Mouse (Mus musculus): ENCODE results near the gene Gm49510.

The Gm49510 gene

DNA sequence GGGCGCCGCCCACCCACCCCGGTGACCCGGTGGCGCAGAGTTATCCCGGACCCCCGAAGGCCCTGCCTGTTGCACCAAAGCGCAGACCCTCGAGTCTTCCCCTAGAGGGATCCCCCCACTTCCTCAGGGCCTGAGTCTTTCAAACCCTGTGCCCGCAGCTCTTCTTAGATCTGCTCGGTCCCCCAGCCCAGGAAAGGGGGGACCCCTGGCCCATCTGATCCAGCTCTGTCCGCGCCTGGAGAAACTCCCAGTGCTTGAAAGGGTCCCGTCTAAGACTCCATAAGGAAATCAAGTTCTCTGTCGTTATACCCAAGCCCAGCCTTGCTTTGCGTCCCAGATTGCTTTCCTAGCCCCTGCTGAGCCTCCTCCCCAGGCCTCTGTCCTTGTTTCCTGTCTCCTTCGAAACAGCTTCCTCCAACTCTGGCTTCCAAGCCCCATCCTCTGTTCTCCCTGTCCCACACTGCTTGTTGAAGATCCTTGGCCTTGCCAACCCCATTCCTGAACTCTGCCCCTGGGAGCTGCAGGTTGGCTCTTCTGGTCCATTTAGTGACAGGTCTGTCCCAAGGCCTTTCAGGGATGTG lies 21.6 kb upstream of the Gm49510 start:
- in situ Hi-C loops (cut with MboI, MseI) = loop anchor here (25.0 kb wide), 1 partner anchor 1091 kb away; no protein-coding TSS in a partner anchor

DNA sequence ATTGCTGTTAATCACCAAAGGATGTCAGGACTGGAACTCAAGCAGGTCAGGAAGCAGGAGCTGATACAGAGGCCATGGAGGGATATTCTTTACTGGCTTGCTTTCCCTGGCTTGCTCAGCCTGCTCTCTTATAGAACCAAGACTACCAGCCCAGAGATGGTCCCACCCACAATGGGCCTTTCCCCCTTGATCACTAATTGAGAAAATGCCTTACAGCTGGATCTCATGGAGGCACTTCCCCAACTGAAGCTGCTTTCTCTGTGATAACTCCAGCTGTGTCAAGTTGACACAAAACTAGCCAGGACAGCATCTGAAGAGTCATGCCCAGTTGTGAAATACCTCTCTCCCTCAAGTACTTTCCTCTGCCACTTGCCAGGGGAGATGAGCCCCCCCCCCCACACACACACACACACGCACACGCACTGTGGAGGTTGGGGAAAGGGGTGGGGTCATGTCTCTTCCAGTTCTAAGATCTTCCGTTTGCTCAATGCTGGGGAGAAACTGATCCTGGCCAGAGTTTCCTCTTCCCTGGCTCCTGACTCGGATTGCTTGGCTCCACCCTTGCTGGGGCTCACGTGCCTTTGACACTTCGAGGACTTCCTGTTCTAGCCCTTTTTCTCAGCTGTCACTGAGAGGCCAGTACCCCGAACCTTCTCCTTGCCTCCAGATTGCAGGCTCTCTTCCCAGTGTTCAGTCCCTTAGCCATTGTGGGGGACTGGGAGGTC lies 20.5 kb upstream of the Gm49510 start:
- in situ Hi-C loops (cut with MboI, MseI) = loop anchor here (25.0 kb wide), 1 partner anchor 1092 kb away; no protein-coding TSS in a partner anchor

DNA sequence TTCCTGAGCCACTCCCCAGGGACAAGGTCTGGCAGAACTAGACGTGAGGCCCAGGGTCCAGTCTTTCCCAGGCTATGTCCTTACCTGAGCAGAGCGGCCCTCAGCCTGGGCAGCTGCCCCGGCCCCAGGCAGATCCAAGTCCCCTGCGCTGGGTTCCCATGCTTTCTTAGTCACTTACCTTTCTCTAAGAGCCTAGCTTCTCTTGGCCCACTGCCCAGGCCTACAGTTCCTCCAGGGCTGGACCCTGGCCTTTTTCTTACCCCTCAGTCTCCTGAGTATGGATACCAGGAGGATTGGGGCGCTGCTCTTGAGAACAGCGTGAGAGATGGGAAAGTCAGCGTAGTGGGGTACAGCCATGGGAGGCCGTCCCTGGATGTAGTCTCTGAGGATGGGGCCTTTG lies 19.0 kb upstream of the Gm49510 start:
- in situ Hi-C loops (cut with MboI, MseI) = loop anchor here (25.0 kb wide), 1 partner anchor 1093 kb away; no protein-coding TSS in a partner anchor

DNA sequence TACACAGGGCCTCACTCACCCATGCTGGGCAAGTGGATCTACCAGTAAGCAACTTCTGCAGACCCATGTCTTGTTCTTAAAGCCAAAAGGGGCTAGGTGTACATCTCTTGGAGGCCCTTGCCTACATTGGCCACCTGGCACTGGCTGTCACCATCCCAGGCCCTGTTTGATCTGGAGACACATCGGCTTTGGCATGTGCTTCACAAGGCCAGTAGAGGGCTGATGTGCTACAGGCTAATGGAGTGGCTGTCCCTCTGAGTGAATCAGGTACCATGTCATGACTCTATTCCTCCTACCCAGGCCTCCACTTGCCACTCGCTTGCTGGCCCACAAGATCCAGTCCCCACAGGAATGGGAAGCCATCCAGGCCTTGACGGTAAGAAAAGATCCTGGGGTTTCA lies 17.6 kb upstream of the Gm49510 start:
- in situ Hi-C loops (cut with MboI, MseI) = loop anchor here (25.0 kb wide), 1 partner anchor 1095 kb away; no protein-coding TSS in a partner anchor

DNA sequence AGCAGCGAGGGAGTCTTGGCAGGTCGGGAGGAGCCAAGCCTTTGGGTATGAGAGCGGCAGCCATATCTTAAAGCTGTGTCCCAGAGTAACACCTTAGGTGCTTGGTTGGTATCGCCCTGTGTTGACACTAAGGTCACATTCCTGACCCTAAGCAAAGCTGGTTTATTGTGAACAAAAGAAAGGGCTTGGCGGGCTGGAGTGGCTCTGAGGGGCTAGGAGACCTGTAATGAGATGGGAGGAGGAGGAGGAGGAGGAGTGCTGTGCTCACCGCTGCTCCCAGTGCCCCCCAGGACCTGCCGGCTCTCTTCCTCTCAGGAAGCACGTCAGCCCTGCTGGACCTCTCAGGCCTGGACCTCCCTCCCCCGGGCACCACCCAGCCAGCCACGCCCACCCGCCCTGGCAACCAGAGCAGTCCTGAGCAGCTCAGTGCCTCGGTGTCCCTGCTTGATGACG lies 10.0 kb upstream of the Gm49510 start:
- in situ Hi-C loops (cut with MboI, MseI) = loop anchor here (25.0 kb wide), 1 partner anchor 1102 kb away; no protein-coding TSS in a partner anchor

DNA sequence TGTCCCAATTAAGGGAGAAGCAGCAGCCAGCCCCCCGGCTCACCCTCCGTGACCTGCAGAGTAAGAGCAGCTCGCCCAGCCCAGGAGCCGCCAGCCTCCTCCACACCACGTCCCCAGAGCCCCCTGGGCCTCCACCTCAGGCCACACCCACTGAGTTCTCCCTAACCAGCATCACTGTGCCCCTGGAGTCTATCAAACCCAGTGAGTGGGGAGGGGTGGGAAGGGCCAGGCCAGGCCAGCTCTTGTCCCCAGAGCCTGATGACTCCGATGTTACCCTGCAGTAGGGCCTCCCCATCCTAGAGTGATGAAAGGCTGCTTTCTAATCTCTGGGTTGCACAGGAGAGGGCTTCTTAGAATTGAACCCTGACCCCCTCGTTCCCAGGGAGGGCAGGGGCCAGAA lies 7.0 kb upstream of the Gm49510 start:
- in situ Hi-C loops (cut with MboI, MseI) = loop anchor here (25.0 kb wide), 1 partner anchor 1105 kb away; no protein-coding TSS in a partner anchor

DNA sequence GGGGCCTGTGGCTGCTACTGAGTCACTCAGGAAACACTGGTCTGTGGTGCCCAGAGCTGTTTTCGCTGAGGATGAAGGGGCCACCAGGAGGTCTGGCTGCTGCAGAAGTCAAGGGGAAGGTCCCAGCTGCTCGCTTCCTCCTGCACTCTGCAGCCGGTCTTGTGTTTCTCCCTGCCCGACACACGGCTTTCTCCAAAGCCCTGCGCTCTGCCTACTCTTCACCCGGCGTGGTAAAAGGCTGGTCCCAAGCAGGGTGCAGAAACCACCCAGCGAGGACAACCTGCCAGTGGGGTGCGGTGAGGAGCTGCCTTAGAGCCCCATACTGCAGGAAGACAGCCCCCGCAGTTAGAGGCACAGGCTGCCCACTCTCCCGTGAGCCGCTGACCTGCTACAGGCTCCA lies 4.7 kb upstream of the Gm49510 start:
- in situ Hi-C loops (cut with MboI, MseI) = loop anchor here (25.0 kb wide), 1 partner anchor 1107 kb away; no protein-coding TSS in a partner anchor

DNA sequence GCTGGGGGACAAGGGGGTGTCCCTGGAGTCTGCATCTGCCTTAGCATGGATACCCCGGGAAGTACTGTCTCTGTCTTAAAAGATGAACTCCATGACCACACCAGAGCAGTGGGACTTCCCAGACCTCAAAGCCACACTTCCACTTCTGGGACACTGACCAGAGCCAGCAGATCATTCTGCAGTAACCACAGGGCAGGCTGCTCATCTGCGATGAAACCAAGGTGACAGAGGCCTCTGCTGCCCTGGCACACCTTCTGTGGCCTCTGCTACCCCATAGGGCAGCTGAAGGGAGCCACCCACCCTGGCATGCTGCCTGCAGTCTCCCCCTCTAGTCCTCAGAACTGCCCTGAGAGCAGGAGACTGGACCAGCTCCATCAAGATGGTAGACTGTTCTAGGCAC lies 3.7 kb upstream of the Gm49510 start:
- in situ Hi-C loops (cut with MboI, MseI) = loop anchor here (25.0 kb wide), 1 partner anchor 1108 kb away; no protein-coding TSS in a partner anchor

DNA sequence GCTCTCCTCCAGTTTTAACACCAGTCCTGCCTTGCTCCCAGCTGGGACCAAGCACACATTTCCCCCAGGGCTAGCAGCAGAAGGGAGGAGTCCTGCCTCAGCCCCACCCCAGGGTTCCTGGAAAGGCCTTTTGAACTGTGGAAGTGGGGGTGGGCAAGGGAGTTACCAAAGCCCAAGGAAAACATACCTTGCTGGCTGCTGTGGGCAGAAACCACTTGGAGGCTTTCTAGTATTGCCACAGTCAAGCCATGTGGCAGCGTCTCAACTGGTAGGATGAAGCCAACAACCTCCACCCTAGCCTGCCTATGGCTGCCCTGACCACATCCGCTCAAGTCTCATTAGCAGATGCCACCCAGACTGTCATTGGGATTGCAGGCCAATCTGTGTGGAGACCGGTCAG lies 3.3 kb upstream of the Gm49510 start:
- in situ Hi-C loops (cut with MboI, MseI) = loop anchor here (25.0 kb wide), 1 partner anchor 1109 kb away; no protein-coding TSS in a partner anchor

DNA sequence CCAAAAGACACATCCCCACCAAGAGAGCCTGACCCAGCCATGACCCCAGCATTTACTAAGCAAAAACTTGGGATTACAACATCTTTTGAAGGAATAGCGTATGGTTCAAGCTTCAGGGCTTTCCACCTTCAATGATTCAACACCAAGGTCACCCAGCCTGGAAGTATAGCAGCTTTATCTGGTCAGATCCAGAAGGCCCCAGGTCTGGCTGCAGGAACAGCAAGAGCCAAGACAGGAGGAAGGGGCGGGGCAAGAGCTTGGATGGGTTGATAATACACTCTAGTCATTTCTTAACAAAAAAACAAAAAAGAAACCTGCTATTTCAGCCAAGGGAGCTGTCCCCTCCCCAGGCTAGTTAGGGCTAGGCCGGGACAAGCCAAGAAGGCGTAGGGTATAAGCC lies 2.0 kb upstream of the Gm49510 start:
- in situ Hi-C loops (cut with MboI, MseI) = loop anchor here (25.0 kb wide), 1 partner anchor 1110 kb away; no protein-coding TSS in a partner anchor

DNA sequence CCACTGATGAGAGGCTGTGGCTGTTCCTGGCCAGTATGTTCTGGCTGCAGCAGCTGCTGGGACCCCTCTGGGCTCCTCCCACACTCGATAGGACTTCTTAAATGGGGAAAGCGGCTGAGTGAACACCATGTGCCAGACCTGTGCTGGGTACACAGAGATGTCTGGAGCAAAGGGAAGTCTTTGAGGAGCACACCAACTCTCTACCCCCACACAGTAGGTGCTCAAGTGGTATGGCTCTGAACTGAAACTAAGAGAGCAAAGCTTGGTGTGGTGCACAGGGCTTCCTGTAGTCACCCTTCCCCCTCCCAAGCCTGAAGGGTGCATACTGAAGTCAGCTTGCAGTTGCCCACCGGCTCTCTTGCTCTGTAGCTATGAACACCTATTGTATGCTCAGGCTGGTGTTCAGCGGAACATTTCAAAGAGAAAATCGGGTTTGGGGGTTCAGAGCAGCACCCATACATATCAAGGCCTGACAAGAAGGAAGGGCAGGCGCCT lies 913 bp upstream of the Gm49510 start:
- in situ Hi-C loops (cut with MboI, MseI) = loop anchor here (25.0 kb wide), 1 partner anchor 1111 kb away; no protein-coding TSS in a partner anchor

DNA sequence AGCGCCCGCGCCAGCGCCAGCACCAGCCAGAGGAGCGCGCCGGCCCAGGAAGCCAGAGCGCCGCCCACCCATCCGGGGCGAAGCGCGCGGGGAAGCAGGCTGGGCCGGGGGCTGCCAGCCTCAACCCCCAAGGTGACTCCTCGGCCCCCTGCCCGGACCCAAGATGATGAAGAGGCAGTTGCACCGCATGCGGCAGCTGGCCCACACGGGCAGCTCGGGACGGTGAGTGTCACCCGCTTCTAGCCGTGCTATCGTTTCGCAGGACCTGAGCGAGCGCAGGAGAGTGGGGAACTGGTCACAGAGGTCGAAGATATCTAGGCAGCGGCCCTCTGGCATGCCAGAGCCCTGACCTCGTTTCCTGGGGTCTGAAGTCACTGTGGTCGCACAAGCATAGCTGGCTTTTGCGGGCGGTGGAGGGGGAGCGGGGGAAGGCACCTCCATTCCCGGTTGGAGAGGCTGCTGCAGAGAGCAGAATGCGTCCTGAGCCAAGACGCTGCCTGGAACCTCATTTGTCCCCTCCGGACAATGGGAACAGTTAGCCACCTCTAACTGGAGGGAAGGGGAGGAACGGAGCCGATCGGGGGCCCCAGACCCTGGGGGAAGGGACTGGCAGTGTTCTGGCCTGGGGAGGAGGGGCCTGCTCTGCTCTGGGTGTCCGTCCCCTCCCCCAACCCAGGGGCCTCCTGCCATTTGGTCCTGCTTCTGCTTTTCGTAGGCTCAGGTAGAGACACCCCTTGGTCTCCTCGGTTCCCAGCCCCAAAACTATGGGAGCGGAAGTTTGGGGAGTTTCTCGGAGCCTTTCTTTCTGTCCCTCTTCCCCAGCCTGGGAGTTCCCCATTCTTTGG lies 495 bp downstream of the Gm49510 start, which contains the start of gene Sh3bp1:
Gene Sh3bp1, plus strand, starts transcription at position 29 of the 845 bp plus-strand sequence.
- in situ Hi-C loops (cut with MboI, MseI) = loop anchor here (25.0 kb wide), 1 partner anchor 1113 kb away; no protein-coding TSS in a partner anchor

DNA sequence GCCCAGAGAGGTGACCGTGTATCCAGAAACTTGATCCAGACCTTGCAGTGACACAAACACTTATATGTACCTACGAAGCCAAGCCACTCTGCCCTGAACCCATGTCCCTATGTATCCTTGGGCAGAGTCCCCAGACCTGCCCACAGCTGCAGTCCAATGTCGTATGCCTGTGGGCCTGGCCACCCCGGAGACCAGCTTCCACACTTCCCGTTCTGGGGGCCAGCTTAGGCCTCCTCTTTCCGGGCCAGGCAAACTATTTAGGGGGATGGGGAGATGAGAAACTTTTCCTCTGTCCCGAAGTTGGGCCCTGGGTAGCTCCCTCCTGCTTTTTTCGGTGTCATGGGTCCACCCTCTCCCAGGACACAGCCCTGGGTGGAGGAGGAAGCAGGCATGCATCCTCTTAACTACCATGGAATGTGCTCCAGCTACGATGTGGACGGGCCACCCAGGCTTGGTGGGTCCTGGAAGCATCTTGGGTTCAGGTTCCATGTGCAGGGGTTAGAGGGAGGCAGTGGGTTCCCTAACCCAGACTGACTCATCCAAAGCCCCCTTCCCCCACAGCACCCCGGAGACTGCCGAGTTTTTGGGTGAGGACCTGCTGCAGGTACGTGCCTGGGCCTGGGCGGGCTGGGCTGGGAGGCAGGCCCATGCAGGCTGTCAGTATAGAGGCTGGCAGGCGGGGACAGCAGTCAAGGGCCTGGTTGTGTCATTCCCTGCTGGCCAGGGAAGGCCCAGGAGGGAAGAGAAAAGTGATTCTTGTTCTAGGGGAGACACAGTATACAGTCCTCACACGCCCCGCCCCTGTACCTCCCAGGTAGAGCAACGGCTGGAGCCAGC lies 1.3 kb downstream of the Gm49510 start:
- in situ Hi-C loops (cut with MboI, MseI) = no loop called here

DNA sequence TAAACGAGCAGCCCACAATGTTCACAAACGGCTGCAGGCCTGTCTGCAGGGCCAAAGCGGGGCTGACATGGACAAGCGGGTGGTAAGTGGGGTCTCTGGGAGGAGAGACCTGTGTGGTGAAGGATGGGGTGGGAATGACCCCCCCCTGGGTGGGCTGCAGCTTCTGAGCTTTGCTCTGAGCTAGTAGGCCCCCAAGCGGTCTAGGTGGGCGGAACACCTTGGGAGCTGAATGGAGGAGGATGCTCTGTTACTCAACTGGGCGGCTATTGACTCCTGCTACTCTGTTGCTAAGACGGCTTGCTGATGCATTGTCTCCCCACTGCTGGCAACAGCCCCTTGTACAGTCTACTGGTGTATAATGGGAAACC lies 1.9 kb downstream of the Gm49510 start:
- in situ Hi-C loops (cut with MboI, MseI) = no loop called here

DNA sequence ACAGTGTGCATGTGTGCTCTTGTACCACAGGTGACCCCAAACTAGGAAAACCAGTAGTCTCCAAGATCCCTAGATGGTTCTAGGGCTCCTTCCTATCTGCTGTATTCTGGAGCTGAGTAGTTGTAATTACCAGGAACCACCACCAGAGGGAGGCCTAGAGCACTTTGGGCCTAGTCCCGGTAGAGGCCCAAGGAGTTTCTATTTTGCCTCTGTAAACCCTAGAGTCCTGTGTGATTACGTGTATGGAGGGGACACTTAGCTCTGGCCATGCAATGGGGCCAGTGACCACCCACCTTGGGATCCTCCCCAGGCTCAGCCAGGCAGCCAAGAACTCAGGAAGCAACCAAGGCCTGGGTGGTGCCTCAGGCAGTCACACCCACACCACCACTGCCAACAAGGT lies 3.8 kb downstream of the Gm49510 start:
- in situ Hi-C loops (cut with MboI, MseI) = no loop called here

DNA sequence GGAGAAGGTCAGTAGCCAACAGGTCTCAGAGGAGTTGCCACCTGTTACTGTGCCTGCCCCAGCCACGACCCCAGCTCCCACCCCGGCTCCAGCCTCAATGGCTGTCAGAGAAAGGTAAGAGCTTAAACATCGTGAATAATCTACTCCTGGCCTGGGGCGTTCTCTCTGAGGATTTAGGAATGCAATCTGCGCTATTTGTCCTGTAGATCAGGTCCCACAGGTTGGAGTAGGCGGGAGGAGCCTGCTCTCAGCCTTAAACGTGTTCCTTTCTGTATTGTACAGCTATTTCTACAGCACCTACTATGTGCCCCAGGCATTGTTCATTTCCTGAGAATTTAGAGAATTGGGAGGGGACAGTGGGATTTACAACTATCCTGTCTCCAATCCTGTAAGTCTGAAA lies 8.9 kb downstream of the Gm49510 start:
- in situ Hi-C loops (cut with MboI, MseI) = no loop called here

DNA sequence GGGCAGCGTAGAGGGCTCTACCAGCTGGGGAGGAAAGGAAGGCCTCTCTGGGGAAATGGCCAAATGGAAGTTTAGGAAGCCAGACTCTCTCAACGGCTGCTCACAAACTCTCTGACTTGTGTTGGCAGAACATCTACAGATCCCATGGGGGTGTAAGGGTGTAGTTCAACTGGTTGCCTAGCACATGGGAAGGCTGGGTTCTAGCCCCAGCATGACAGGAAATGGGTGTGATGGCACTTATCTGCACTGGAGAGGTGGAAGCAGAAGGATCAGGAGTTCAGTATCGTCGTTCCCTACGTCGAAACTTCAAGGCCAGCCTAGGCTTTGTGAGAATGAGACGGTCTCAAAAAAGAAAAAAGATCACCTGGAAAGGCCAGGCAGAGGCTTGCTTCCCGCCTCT lies 9.5 kb downstream of the Gm49510 start:
- in situ Hi-C loops (cut with MboI, MseI) = no loop called here

DNA sequence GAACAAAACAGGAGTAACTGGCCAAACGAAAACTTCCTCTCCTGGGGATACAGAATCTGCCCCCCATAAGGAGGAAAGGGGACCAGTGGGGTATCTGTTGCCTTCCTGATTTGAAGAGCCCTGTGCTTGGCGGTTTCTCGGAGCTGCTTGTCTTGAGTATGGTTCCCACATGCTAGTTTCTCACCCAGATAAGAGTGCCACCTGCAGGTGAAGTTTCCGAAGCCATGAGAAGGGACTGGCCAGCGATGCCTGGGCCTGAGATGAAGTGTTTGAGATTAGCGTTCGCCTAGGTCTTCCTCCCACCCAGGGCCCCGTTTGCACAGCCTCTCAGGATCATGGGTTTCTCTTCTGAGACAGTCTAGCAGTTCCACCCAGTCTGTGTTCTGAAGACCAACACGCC lies 12.6 kb downstream of the Gm49510 start:
- in situ Hi-C loops (cut with MboI, MseI) = no loop called here

DNA sequence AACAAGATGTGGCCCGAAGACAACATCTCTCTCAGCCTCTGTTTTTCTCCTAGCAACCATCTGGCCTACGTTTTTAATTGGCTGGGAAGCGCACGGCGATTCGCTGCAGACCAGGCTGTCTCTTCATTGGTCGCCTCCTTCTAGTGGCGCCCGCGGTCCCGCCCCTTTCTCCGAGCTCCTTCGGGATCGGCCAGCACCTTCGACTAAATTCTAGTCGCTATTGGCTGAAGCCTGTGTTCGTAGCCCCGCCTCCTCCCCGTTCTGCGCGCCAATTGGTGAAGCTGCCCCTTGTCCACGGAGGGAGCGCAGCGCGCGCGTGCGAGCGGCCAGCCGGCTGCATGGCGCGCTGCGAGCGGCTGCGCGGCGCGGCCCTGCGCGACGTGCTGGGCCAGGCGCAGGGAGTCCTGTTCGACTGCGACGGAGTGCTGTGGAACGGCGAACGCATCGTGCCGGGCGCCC lies 14.2 kb downstream of the Gm49510 start, which contains the start of gene Pdxp:
Gene Pdxp, plus strand, starts transcription at position 288 of the 459 bp plus-strand sequence.
- in situ Hi-C loops (cut with MboI, MseI) = no loop called here

DNA sequence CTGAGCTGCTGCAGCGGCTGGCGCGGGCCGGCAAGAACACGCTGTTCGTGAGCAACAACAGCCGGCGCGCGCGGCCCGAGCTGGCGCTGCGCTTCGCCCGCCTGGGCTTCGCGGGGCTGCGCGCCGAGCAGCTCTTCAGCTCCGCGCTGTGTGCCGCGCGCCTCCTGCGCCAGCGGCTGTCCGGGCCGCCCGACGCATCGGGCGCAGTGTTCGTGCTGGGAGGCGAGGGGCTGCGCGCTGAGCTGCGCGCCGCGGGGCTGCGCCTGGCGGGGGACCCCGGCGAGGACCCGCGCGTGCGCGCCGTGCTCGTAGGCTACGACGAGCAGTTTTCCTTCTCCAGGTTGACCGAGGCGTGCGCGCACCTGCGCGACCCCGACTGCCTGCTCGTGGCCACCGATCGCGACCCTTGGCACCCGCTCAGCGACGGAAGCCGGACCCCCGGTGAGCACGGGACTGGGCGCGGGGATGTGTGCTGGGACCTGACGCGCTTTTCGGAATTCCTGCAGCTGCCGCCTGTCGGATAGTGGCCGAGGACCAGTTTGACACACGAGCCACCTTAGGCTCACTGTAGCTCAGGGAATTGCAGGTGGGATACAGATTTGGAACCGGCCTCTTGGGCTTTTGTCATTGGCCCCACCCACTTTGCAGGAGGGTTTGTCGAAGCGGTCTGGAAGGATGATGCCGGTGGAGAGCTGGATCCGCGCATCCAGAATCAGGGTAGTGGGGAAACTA lies 14.8 kb downstream of the Gm49510 start:
- in situ Hi-C loops (cut with MboI, MseI) = no loop called here
